Comparison of ENCODE assay signal across 22 mouse cellular contexts in genomic region chr14:121934597-121934946, GRCm38 (mm10). TPM values are rescaled to one million over a fixed set of nuclear protein-coding genes. Genes with fewer than 3 reads are reported as not detected.
DNase-seq lines count a peak whose midpoint lies in the region; ATAC-seq and TF ChIP-seq lines count a peak whose summit lies in the region.
"Had no signal": no experiment of that assay in that cellular context is flagged by ENCODE, and none has a peak within 500 bp of the region (broad histone marks: within the 10 kb centered on the region; RNA-seq: fewer than 3 reads in every experiment).

No protein-coding gene starts in this region.

- H3K4me1 ChIP-seq in liver, adult 2 months (ENCODE audit: control insufficient read depth, insufficient read depth, low read length): peaks cover 4% of the 10 kb centered on the region
- peaks cover 19% of the 10 kb centered on the region for H3K4me1 ChIP-seq in liver, embryonic 11.5 days (replicated peaks; ENCODE audit: control insufficient read depth, insufficient read depth, low read length)
- H3K4me1 ChIP-seq: intestine, embryonic 15.5 days had no signal

- peaks cover 3% of the 10 kb centered on the region; the same call in 1 of the 2 replicates for H3K79me2 ChIP-seq in liver, adult 2 months (ENCODE audit: control insufficient read depth, insufficient read depth, low read length)

- H3K9ac ChIP-seq in liver, adult 2 months (ENCODE audit: low read depth, low read length): no peak overlapping the region
- no peak overlapping the region for H3K9ac ChIP-seq in liver, embryonic 11.5 days (ENCODE audit: low read depth, low read length)
- H3K9ac ChIP-seq: embryonic facial prominence, embryonic 15.5 days; heart, embryonic 15.5 days; intestine, embryonic 15.5 days had no signal

- no peak for TF ChIP-seq POLR2A in liver, adult 2 months (IDR thresholded peaks at IDR 0.05; ENCODE audit: extremely low read depth, insufficient read depth, low read length)

- 71% methylated on average over 5 of the region's 5 CpGs for WGBS in liver, adult 2 months
- 59% methylated on average over 5 of the region's 5 CpGs for WGBS in liver, embryonic 11.5 days

- no peak overlapping the region for H3K27ac ChIP-seq in liver, adult 2 months (replicated peaks; ENCODE audit: insufficient read depth, low read depth, low read length)
- H3K27ac ChIP-seq in liver, embryonic 11.5 days (ENCODE audit: low read depth, low read length): no peak overlapping the region
- H3K27ac ChIP-seq: embryonic facial prominence, embryonic 15.5 days; heart, embryonic 15.5 days; hindbrain, postnatal 0 days; intestine, embryonic 15.5 days had no signal

- no peak for ATAC-seq in liver, embryonic 11.5 days (replicated peaks; ENCODE audit: low FRiP score)
- ATAC-seq in hematopoietic stem cell, adult 5-6 weeks (replicated peaks in 1 of 2; ENCODE audit: insufficient read depth in 1 of 2, low FRiP score in 2 of 2, low TSS enrichment in 1 of 2, low read depth in 1 of 2, poor library complexity in 2 of 2, severe bottlenecking in 2 of 2): peak; percentile 54 to 58
- ATAC-seq in megakaryocyte progenitor cell, adult 5-6 weeks (replicated peaks; ENCODE audit: poor library complexity): peak; percentile 60
- ATAC-seq: forebrain, embryonic 16.5 days; hindbrain, postnatal 0 days; intestine, embryonic 15.5 days had no signal

- 0 out of 2 replicates have a peak, but pooled peaks cover 3% of the 10 kb centered on the region for H3K9me3 ChIP-seq in liver, embryonic 11.5 days (ENCODE audit: control insufficient read depth, low read length)
- H3K9me3 ChIP-seq: embryonic facial prominence, embryonic 15.5 days; heart, embryonic 15.5 days; intestine, embryonic 15.5 days had no signal

- H3K27me3 ChIP-seq in liver, adult 2 months (ENCODE audit: control insufficient read depth, insufficient read depth, low read length): no peaks in the 10 kb centered on the region
- H3K27me3 ChIP-seq in liver, embryonic 11.5 days (replicated peaks; ENCODE audit: control insufficient read depth, insufficient read depth, low read length): no peaks in the 10 kb centered on the region
- H3K27me3 ChIP-seq: embryonic facial prominence, embryonic 15.5 days; heart, embryonic 15.5 days; intestine, embryonic 15.5 days had no signal

- no peak overlapping the region for H3K4me2 ChIP-seq in liver, embryonic 11.5 days
- H3K4me2 ChIP-seq: embryonic facial prominence, embryonic 15.5 days; heart, embryonic 11.5 days; heart, embryonic 15.5 days; intestine, embryonic 15.5 days had no signal

- H3K4me3 ChIP-seq in liver, adult 2 months (ENCODE audit: insufficient read depth, low read depth, low read length): no peak overlapping the region
- no peak overlapping the region for H3K4me3 ChIP-seq in liver, embryonic 11.5 days (ENCODE audit: low read depth, low read length)
- H3K4me3 ChIP-seq: embryonic facial prominence, embryonic 15.5 days; erythroblast, embryonic 14.5 days; heart, embryonic 15.5 days; intestine, embryonic 15.5 days had no signal

- TF ChIP-seq CTCF in liver, adult 2 months (IDR thresholded peaks at IDR 0.05; ENCODE audit: low read depth, low read length): no peak

- peak; percentile 21 for DNase-seq in liver, adult 2 months (ENCODE audit: extremely low read depth, low read depth, low spot score)
- no peak for DNase-seq in liver, embryonic 11.5 days (ENCODE audit: low spot score)
- no peak for DNase-seq in kidney, postnatal 10 days
- no peak for DNase-seq in right cerebral cortex, postnatal 14 days
- no peak for DNase-seq in layer of hippocampus, adult 11-12 months (ENCODE audit: low spot score)
- DNase-seq: adrenal gland, adult 2 months; adrenal gland, postnatal 25 days; cerebellum, adult 2 months; cerebellum, postnatal 10 days; embryo, embryonic 11 days; gastrocnemius, postnatal 14 days; heart, postnatal 14 days had no signal

- no peaks in the 10 kb centered on the region for H3K36me3 ChIP-seq in liver, adult 2 months (ENCODE audit: control insufficient read depth, insufficient read depth, low read length)
- peaks cover 4% of the 10 kb centered on the region for H3K36me3 ChIP-seq in liver, embryonic 11.5 days (ENCODE audit: control insufficient read depth, insufficient read depth, low read length)
- H3K36me3 ChIP-seq: heart, embryonic 15.5 days had no signal

RNA-seq across cellular contexts. Expression of gene Gpr18, which starts 19.0 kb away (rescaled TPM):
- 0.34 and 0.37 TPM in 2 replicates for total RNA-seq in liver, adult 2 months (2014; rRNA removed)
- 0.26 and 0.93 TPM in 2 replicates for polyA plus RNA-seq in liver, adult 2 months (2012; rRNA removed)
- not detected in 2 replicates for polyA plus RNA-seq in liver, embryonic 11.5 days (2014; fragmentation: Nextera tagmentation; extraction: Ambion mirVana)
- total RNA-seq in hematopoietic stem cell, adult 5-6 weeks (2017): 0.60 and 2.1 TPM in 2 replicates
- total RNA-seq in megakaryocyte progenitor cell, adult 5-6 weeks (2015): 0.68 and 2.1 TPM in 2 replicates
- total RNA-seq in megakaryocyte progenitor cell, adult 5-6 weeks (2017): 0.34 and 1.9 TPM in 2 replicates
- total RNA-seq: gastrocnemius, adult 18-20 months; gastrocnemius, postnatal 14 days; hindbrain, postnatal 0 days had no signal
- polyA plus RNA-seq: cerebellum, adult 2 months; erythroblast, embryonic 14.5 days; hindbrain, postnatal 0 days had no signal

RNA-seq across cellular contexts. Expression of gene Gpr183, which starts 30.4 kb away (rescaled TPM):
- total RNA-seq in liver, adult 2 months (2014; rRNA removed): 0.37 and 0.67 TPM in 2 replicates
- 0.17 and 0.26 TPM in 2 replicates for polyA plus RNA-seq in liver, adult 2 months (2012; rRNA removed)
- polyA plus RNA-seq in liver, embryonic 11.5 days (2014; fragmentation: Nextera tagmentation; extraction: Ambion mirVana): 3.2 and 3.9 TPM in 2 replicates
- total RNA-seq in hematopoietic stem cell, adult 5-6 weeks (2017): 1.1 and 2.6 TPM in 2 replicates
- total RNA-seq in megakaryocyte progenitor cell, adult 5-6 weeks (2015): 4.0 and 7.1 TPM in 2 replicates
- total RNA-seq in megakaryocyte progenitor cell, adult 5-6 weeks (2017): 2.2 and 3.5 TPM in 2 replicates

RNA-seq across cellular contexts. Expression of gene Ubac2, which starts 56.2 kb away (rescaled TPM):
- total RNA-seq in liver, adult 2 months (2014; rRNA removed): 20.3 and 25.8 TPM in 2 replicates
- 43.5 and 49.4 TPM in 2 replicates for polyA plus RNA-seq in liver, adult 2 months (2012; rRNA removed)
- 43.8 and 44.6 TPM in 2 replicates for polyA plus RNA-seq in liver, embryonic 11.5 days (2014; fragmentation: Nextera tagmentation; extraction: Ambion mirVana)
- total RNA-seq in hematopoietic stem cell, adult 5-6 weeks (2017): 23.1 and 26.0 TPM in 2 replicates
- total RNA-seq in megakaryocyte progenitor cell, adult 5-6 weeks (2015): 31.1 and 33.5 TPM in 2 replicates
- total RNA-seq in megakaryocyte progenitor cell, adult 5-6 weeks (2017): 19.0 and 25.2 TPM in 2 replicates
